Comparison of ENCODE assay signal across 8 mouse cellular contexts in genomic region chr15:78913632-78914090, GRCm38 (mm10). TPM values are rescaled to one million over a fixed set of nuclear protein-coding genes. Genes with fewer than 3 reads are reported as not detected.
DNase-seq lines count a peak whose midpoint lies in the region; ATAC-seq lines count a peak whose summit lies in the region.

Pdxp (plus strand) TSS chr15:78913919.

- ATAC-seq in inflammation-experienced regulatory T-cells, adult 6 months = peak; percentile 92
- peak; percentile 90 for ATAC-seq in megakaryocyte progenitor cell, adult 5-6 weeks (replicated peaks; ENCODE audit: poor library complexity)

- DNase-seq in adrenal gland, adult 8-10 months = peak; percentile 91
- peak; percentile 99 for DNase-seq in embryo, embryonic 11 days
- DNase-seq in gastrocnemius, postnatal 14 days = peak; percentile 97
- DNase-seq in left cerebral cortex, adult 9 months (ENCODE audit: low spot score in 2 of 2) = peak; percentile 97
- DNase-seq in right cerebral cortex, postnatal 10 days (ENCODE audit: low spot score in 2 of 2) = peak; percentile 99
- DNase-seq in urinary bladder, postnatal 36 days (ENCODE audit: low spot score in 2 of 2) = peak; percentile 82 to 91

- intact Hi-C loops in gastrocnemius, postnatal 14 days (cut with DNase I; ENCODE audit: low total_unique reads) = no loop called here

RNA-seq across cellular contexts. Expression of gene Pdxp, which starts in this region (rescaled TPM):
- 1 to 10 TPM; 4.6 to 8.6 (median 5.9) TPM for total RNA-seq in adrenal gland, adult 8-10 months (2022)
- 1 to 10 TPM; 4.8 to 6.8 TPM for total RNA-seq in gastrocnemius, postnatal 14 days (2021)
- polyA plus RNA-seq in inflammation-experienced regulatory T-cells, adult 6 months (2017; shearing (Covaris generic)) = 1 to 10 TPM in 2 of 3 experiments, under 1 TPM in 1; 0.94 to 3.8 (median 3.3) TPM
- total RNA-seq in megakaryocyte progenitor cell, adult 5-6 weeks (2015) = 9.5 and 12.8 TPM in 2 replicates
- total RNA-seq in megakaryocyte progenitor cell, adult 5-6 weeks (2017) = 5.0 and 8.8 TPM in 2 replicates

Comparison
In these comparisons a context has a peak if more than half of its experiments do, and no peak if none do; other contexts are left out.
1. Peak in every context shown above with its lines: DNase-seq and ATAC-seq.